Mouse (Mus musculus): Measurements from ENCODE around the gene Tenm3. TPM values are rescaled to one million over a fixed set of nuclear protein-coding genes. Genes with fewer than 3 reads are reported as not detected.

The Tenm3 gene
- polyA plus RNA-seq, 1 experiment from 2014 or later = 65.3 TPM

GRCm38 (mm10) chr8:48766545-48767234, 77.1 kb downstream of the Tenm3 start:
- no peaks in the 10 kb centered on the region for H3K36me3 ChIP-seq
- H3K27ac ChIP-seq = no peak overlapping the region
- WGBS = 71% methylated on average over 16 of the region's 16 CpGs
- no peak for ATAC-seq (ENCODE audit: insufficient number of reproducible peaks, insufficient read depth, low FRiP score, low TSS enrichment)
- no peak overlapping the region for H3K4me3 ChIP-seq
- no peaks in the 10 kb centered on the region for H3K27me3 ChIP-seq
- H3K4me2 ChIP-seq (replicated peaks) = no peak overlapping the region
- H3K9ac ChIP-seq = no peak overlapping the region
- peaks cover 22% of the 10 kb centered on the region for H3K4me1 ChIP-seq
- no peaks in the 10 kb centered on the region for H3K9me3 ChIP-seq

- no peak overlapping the region; the same call in 1 of the 2 replicates for H3K4me2 ChIP-seq (replicated peaks)
- H3K4me1 ChIP-seq = peaks cover 22% of the 10 kb centered on the region
- no peak for ATAC-seq (ENCODE audit: insufficient number of reproducible peaks, insufficient read depth, low FRiP score, low TSS enrichment)
- no peak overlapping the region for H3K9ac ChIP-seq
- 18% methylated on average over 6 of the region's 6 CpGs for WGBS
- H3K9me3 ChIP-seq = no peaks in the 10 kb centered on the region
- H3K27me3 ChIP-seq = no peaks in the 10 kb centered on the region
- no peaks in the 10 kb centered on the region for H3K36me3 ChIP-seq
- no peak overlapping the region for H3K4me3 ChIP-seq
- H3K27ac ChIP-seq = no peak overlapping the region
Observed at GRCm38 (mm10) chr8:48765212-48765611, 78.5 kb downstream of the Tenm3 start.

GRCm38 (mm10) chr8:48764011-48764410, 79.7 kb downstream of the Tenm3 start:
- no peaks in the 10 kb centered on the region for H3K36me3 ChIP-seq
- no peaks in the 10 kb centered on the region for H3K27me3 ChIP-seq
- H3K27ac ChIP-seq = no peak overlapping the region
- no peaks in the 10 kb centered on the region for H3K9me3 ChIP-seq
- peaks cover 22% of the 10 kb centered on the region for H3K4me1 ChIP-seq
- no peak for ATAC-seq (ENCODE audit: insufficient number of reproducible peaks, insufficient read depth, low FRiP score, low TSS enrichment)
- 72% methylated on average over 3 of the region's 3 CpGs for WGBS
- H3K4me3 ChIP-seq = no peak overlapping the region
- no peak overlapping the region for H3K9ac ChIP-seq
- H3K4me2 ChIP-seq (replicated peaks) = no peak overlapping the region

GRCm38 (mm10) chr8:48756874-48757273, 86.9 kb downstream of the Tenm3 start:
- Histone ChIP-seq H3K4me2 (replicated peaks) (no peak overlapping the region), H3K27me3 (no peaks in the 10 kb centered on the region), H3K4me3 (no peak overlapping the region), H3K27ac (no peak overlapping the region), H3K9me3 (no peaks in the 10 kb centered on the region), H3K4me1 (no peaks in the 10 kb centered on the region; the same call in 1 of the 2 replicates), H3K36me3 (no peaks in the 10 kb centered on the region), H3K9ac (no peak overlapping the region)
- WGBS = 91% methylated on average over 2 of the region's 2 CpGs
- no peak for ATAC-seq (ENCODE audit: insufficient number of reproducible peaks, insufficient read depth, low FRiP score, low TSS enrichment)

GRCm38 (mm10) chr8:48755492-48755891, 88.3 kb downstream of the Tenm3 start:
- Histone ChIP-seq H3K9ac (no peak overlapping the region), H3K36me3 (no peaks in the 10 kb centered on the region), H3K4me2 (replicated peaks) (no peak overlapping the region), H3K4me3 (no peak overlapping the region), H3K27me3 (no peaks in the 10 kb centered on the region), H3K9me3 (no peaks in the 10 kb centered on the region), H3K27ac (no peak overlapping the region), H3K4me1 (no peaks in the 10 kb centered on the region; the same call in 1 of the 2 replicates)
- 67% methylated on average over 7 of the region's 7 CpGs for WGBS
- ATAC-seq (ENCODE audit: insufficient number of reproducible peaks, insufficient read depth, low FRiP score, low TSS enrichment) = no peak

- no peaks in the 10 kb centered on the region for H3K36me3 ChIP-seq
- no peaks in the 10 kb centered on the region for H3K27me3 ChIP-seq
- WGBS = 85% methylated on average over 2 of the region's 2 CpGs
- ATAC-seq (ENCODE audit: insufficient number of reproducible peaks, insufficient read depth, low FRiP score, low TSS enrichment) = no peak
- H3K9me3 ChIP-seq = no peaks in the 10 kb centered on the region
- H3K27ac ChIP-seq = no peak overlapping the region
- H3K4me1 ChIP-seq = no peaks in the 10 kb centered on the region; the same call in 1 of the 2 replicates
- H3K4me3 ChIP-seq = no peak overlapping the region
- no peak overlapping the region for H3K4me2 ChIP-seq (replicated peaks)
- no peak overlapping the region for H3K9ac ChIP-seq
Observed at GRCm38 (mm10) chr8:48754959-48755358, 88.8 kb downstream of the Tenm3 start.

- 82% methylated on average over 5 of the region's 5 CpGs for WGBS
- no peak overlapping the region for H3K27ac ChIP-seq
- ATAC-seq (ENCODE audit: insufficient number of reproducible peaks, insufficient read depth, low FRiP score, low TSS enrichment) = no peak
Observed at GRCm38 (mm10) chr8:48751965-48752364, 91.8 kb downstream of the Tenm3 start.

GRCm38 (mm10) chr8:48748503-48749059, 95.2 kb downstream of the Tenm3 start:
- H3K4me3 ChIP-seq = no peak overlapping the region
- no peak overlapping the region for H3K27ac ChIP-seq
- no peak overlapping the region for H3K9ac ChIP-seq
- WGBS = 56% methylated on average over 13 of the region's 13 CpGs
- H3K4me2 ChIP-seq (replicated peaks) = no peak overlapping the region
- no peaks in the 10 kb centered on the region for H3K36me3 ChIP-seq
- ATAC-seq (ENCODE audit: insufficient number of reproducible peaks, insufficient read depth, low FRiP score, low TSS enrichment) = peak; percentile 72; the same call in 1 of the 2 replicates
- H3K9me3 ChIP-seq = no peaks in the 10 kb centered on the region
- H3K4me1 ChIP-seq = peaks cover 7% of the 10 kb centered on the region
- H3K27me3 ChIP-seq = no peaks in the 10 kb centered on the region

More at GRCm38 (mm10) chr8:48751965-48752364, 91.8 kb downstream of the Tenm3 start:
- H3K36me3 ChIP-seq = no peaks in the 10 kb centered on the region
- no peak overlapping the region for H3K4me3 ChIP-seq
- no peak overlapping the region for H3K9ac ChIP-seq
- H3K4me2 ChIP-seq (replicated peaks) = no peak overlapping the region
- no peaks in the 10 kb centered on the region for H3K9me3 ChIP-seq
- H3K27me3 ChIP-seq = no peaks in the 10 kb centered on the region
- H3K4me1 ChIP-seq = peaks cover 7% of the 10 kb centered on the region

GRCm38 (mm10) chr8:48743912-48744311, 99.8 kb downstream of the Tenm3 start:
- no peaks in the 10 kb centered on the region for H3K36me3 ChIP-seq

GRCm38 (mm10) chr8:48742741-48743140, 101.0 kb downstream of the Tenm3 start:
- Histone ChIP-seq H3K9me3 (no peaks in the 10 kb centered on the region), H3K4me3 (no peak overlapping the region), H3K4me1 (peaks cover 14% of the 10 kb centered on the region; the same call in 1 of the 2 replicates), H3K4me2 (replicated peaks) (no peak overlapping the region), H3K27me3 (no peaks in the 10 kb centered on the region), H3K36me3 (no peaks in the 10 kb centered on the region), H3K9ac (no peak overlapping the region), H3K27ac (no peak overlapping the region)
- WGBS = 91% methylated on average over 6 of the region's 6 CpGs
- ATAC-seq (ENCODE audit: insufficient number of reproducible peaks, insufficient read depth, low FRiP score, low TSS enrichment) = no peak

More at GRCm38 (mm10) chr8:48743912-48744311, 99.8 kb downstream of the Tenm3 start:
- Histone ChIP-seq H3K27ac (no peak overlapping the region), H3K9me3 (no peaks in the 10 kb centered on the region), H3K4me3 (no peak overlapping the region), H3K27me3 (no peaks in the 10 kb centered on the region), H3K4me2 (replicated peaks) (no peak overlapping the region), H3K4me1 (peaks cover 20% of the 10 kb centered on the region), H3K9ac (no peak overlapping the region)
- no peak for ATAC-seq (ENCODE audit: insufficient number of reproducible peaks, insufficient read depth, low FRiP score, low TSS enrichment)
- WGBS = 84% methylated on average over 4 of the region's 4 CpGs

- Histone ChIP-seq H3K4me3 (no peak overlapping the region), H3K9me3 (no peaks in the 10 kb centered on the region), H3K27ac (no peak overlapping the region), H3K36me3 (no peaks in the 10 kb centered on the region), H3K4me2 (replicated peaks) (no peak overlapping the region), H3K9ac (no peak overlapping the region), H3K27me3 (no peaks in the 10 kb centered on the region), H3K4me1 (peaks cover 14% of the 10 kb centered on the region; the same call in 1 of the 2 replicates)
- no peak for ATAC-seq (ENCODE audit: insufficient number of reproducible peaks, insufficient read depth, low FRiP score, low TSS enrichment)
- WGBS = 72% methylated on average over 11 of the region's 11 CpGs
Observed at GRCm38 (mm10) chr8:48740951-48741350, 102.8 kb downstream of the Tenm3 start.
